Mouse (Mus musculus) neural tube, embryonic 10.5 days (tissue): ENCODE data around the gene Dync2h1.
"Not testable (repeated sequence)": the region's sequence is repeated elsewhere in the genome, so short reads cannot be mapped to it uniquely, and the experiment has no call there.

ENCODE experiments used
- DNase-seq: peaks from one replicate; pipeline ENCODE4 v3.0.0-alpha.2; 2017; ENCODE audit warnings: low spot score; ENCODE audit errors: extremely low spot score

Dync2h1 gene

DNA sequence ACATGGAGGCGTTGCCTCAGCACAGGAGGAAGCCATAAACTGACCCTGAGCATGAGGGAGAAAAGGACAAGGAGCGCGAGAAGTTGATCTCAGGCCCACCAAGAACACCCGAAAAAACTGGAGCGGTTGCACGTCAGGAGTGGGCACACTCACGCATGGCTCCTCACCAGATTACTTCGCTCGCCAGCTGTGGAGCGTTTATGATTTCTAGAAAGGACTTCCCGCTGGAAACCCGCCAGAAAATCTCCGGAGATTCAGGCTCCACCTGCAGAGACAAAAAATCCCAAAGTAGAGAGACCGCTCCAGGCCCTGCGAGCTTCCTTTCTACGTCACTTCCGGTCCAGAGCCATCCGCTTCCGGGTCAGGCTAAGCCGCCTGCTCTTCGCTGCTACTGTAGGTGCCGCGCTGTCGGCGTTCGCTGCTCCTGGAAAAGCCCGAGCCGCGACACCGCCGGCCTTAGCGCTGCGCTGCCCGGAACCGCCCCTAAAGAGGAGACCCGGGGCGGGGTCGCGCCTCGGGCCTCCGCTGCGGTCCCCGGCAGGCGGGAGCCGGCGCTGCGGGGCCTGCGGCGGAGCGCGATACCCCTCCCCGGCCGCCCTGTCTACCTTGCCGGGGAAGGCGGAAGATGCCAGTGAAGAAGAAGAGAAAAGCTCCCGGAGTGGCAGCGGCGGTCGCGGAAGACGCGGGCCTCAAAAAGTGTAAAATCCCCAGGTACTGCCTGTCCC lies at the start of gene Dync2h1, which contains the start of gene Dcun1d5:
Gene Dync2h1, minus strand, starts transcription at position 275 of the 725 bp plus-strand sequence.
Gene Dcun1d5, plus strand, starts transcription at position 349 of the 725 bp plus-strand sequence.
- peak; percentile 91 for DNase-seq

DNA sequence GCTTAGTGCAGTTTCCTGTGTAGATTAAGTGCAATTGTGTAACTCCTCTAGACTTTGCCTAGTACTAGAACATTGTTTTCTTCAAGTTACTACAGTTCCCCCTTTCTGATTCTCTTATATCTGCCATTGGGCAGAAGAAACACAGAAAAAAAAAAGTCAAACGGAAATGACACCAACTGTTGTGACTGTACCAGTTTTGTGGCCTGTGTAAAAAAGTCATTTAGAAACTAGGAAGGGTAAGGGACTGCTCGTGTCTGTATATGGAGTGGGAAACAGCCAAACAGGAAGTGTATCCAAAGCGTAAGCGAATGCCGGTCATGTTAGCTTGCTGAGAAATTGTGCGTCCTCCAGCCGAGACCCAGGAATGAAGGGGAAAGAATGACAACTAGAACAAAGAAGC lies 37.2 kb upstream of the Dync2h1 start:
- no peak for DNase-seq

DNA sequence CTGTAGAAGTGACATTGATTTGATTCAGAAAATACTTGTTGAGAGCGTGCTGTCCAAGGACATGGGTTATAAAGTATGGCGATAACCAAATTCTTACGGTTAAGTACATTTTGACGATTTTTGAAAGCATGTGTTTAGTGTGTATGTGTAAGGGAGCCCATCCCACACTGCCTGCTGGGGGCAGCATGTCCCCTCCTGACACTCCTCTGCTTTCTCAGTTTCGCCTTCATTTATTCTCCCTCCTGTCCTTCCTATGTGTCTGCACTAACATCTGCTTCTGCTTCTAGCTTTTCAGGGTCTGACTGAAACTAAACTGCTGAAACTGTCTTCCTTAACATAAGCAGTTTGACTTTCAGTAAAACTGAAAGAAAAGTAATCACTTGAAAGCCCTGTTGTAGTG lies 36.8 kb upstream of the Dync2h1 start:
- DNase-seq, result no peak

DNA sequence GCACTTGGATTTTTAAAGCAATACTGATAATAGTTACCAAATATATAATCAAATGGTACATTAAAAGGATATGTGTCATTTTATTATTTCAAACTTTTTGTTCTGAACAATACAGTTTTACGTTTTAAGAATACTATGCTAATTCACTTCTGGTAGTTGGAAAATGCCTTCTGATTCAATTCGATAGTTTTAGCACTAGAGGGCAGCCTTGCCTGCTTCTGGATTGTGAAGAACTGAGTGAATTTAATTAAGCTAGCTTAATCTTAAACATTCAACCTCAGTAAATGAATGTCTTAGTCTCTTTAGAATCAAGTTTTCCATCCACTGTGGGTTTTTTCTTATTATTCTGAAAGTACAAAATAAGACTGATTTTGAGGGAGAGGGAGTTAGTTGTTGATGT lies 32.0 kb upstream of the Dync2h1 start:
- no peak for DNase-seq

DNA sequence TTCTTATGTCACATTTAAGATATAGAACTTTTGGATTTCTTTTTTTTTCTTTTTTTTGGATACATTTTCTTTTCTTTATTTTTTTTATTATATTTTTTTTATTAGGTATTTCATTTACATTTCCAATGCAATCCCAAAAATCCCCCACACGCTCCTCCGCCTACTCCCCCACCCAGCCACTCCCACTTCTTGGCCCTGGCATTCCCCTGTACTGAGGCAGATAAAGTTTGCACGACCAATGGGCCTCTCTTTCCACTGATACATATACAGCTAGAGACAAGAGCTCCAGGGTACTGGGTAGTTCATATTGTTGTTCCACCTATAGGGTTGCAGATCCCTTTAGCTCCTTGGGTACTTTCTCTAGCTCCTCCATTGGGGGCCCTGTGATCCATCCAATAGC lies 6.4 kb upstream of the Dync2h1 start:
- not testable (repeated sequence) for DNase-seq

DNA sequence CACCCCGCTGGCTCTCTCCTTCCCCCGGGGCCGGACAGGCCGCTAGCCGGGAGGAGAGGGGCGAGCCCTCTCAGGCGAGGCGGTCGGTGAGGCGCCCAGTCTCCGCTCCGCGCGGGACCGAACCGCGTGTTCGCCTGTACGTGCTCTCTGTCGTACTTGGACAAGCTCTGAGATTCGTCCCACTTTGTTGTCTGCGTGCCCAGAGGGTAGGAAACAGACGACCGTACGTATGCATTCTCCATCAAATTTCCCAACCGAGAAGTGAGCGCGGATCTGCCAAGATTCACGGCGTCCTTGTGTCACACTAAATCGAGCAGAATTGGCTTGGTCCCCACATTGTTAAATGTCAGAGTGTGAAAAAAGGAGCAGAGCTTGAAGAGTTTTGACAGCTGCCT lies 648 bp upstream of the Dync2h1 start:
- no peak for DNase-seq

DNA sequence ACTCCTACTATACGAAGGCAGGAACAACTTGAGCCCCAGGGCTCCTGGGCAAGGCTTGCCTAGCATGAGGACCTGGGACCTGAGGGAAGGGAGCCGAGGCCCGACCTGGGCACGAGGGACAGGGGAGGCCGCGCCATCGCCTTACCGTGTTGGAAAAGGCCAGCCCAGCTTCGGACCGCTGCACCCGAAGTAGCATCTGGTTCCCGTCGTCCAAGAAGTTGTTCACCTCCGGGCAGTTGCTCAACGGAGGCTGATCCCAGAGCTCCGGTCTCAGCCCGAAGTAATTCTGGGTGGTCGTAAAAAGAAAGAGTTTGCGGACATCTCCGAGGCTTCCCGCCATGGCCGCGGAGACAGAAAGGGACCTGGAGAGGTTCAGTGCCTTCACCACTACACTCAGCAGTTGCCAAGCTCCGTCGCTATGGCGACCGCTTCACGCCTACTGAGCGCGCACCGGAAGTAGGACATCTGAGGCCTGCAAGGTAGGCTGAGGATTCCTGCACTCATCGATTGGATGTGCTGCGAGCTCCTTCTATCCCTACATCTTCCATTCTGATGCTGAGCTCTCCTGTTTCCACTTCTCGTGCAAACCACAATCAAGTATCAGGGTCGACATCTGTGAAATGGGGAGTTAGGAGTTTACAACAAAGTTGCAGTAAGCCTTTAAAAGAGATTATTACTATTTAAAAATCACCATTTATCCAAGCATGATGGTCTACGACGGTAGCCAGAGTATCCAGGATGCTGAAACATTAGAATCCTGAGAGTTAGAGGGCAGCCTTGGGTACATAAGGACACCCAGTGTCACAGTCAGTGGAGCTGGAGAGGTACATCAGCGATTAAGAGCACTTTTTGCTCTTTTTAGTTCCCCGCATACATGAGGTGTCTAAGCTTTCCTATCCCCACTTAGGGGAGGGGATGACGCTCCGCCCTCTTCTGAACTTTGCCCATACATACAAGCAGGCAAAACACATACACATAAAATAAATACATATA lies 7.3 kb downstream of the Dync2h1 start:
- peak; percentile 91 for DNase-seq

DNA sequence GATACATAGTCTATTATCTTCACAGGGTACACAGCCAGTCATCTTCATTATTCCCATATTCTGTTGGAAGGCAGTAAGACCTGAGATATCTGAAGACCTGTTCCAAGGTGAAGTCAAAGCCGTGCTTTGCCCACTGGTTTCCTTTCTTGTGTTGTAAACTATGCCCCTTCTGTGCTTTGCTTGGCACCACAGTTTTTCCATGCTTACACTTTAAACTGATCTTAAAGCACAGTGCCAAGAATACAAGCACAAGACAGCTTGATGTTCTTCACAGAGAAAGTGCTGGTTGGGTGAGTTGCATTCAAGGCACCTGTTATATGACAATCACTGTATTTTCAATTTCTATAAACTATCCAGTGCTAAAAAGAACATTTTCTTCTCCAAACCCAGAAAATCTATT lies 10.5 kb downstream of the Dync2h1 start:
- DNase-seq, result no peak

DNA sequence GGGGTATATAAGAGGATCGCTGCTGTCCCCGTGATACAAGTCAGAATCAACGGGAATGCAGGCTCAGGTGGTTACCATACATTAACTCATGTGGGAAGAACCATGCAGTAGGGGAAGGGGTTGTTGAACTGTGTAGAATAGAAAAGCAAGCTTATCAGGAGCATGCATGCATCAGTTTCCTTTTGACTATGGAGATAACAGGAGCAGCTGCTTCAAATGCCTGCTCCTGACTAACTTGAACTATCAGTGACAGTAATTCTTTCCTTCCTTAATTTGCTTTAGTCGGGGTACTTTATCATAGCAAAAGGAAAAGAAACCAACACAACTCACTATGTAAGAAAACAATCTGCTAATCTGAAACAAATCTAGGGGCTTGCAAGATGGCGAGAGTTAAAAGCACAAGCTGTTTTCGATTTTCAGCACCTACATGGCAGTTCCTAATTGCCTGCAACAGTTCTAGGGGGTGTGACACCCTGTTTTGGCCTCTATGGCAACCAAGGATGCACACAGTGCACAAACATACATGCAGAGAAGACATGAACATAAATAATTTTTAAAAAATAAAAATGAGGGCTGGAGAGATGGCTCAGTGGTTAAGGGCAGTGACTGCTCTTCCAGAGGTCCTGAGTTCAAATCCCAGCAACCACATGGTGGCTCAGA lies 16.8 kb downstream of the Dync2h1 start:
- DNase-seq, result no peak

DNA sequence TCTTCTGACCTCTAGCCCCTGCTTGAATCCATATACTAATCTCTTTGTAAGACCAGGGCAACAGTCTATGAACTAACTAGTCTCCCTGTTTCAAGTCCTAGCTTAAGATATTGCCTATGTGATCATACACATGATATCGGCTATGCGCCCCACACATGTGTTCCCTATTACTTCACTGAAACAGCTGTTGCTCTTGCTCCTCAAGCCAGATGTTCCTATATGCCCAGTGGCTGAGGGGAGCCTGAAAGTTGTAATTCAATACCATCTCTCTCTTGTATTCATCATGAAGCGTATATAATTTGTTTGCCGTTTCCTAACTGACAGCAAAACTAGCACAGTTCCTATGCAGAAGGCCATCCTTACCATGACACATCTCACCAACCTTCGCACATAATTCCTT lies 23.6 kb downstream of the Dync2h1 start:
- DNase-seq, result no peak

DNA sequence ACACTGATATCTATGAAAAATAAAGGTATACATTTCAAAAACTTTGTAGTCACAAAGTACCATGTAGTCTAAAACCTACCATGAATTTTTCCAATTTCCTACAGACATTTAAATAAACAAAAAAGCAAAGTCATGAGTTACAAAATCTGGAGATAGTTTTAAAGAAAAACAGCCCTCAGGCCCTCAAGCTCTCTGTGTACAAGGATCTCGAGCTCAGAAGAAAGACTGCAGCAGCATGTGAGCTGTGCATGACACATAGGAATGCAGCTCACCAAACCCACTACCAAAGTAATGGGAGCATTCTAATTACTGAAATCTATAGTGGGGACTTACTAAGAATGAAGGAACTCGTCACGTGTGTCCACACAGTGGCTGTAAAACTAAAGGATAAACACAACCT lies 24.5 kb downstream of the Dync2h1 start:
- DNase-seq, result no peak

DNA sequence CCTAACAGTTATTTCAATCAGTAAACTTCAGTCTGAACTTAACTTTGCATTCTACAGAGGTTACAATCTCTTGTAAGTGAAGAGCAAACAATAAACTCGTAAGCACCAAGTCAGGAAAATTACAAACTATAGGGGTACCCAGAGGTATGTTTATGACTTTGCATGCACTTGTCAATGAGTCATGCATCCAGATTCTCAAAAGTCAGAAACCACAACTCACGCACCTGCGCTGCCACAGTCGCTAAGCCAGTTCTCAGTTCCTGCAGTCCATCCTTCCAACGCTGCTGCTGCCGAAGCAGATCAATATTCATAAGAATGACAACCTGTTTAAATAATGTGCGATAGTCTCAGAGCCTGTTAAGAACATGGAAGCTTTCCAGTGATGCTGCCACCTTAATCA lies 25.6 kb downstream of the Dync2h1 start:
- no peak for DNase-seq

DNA sequence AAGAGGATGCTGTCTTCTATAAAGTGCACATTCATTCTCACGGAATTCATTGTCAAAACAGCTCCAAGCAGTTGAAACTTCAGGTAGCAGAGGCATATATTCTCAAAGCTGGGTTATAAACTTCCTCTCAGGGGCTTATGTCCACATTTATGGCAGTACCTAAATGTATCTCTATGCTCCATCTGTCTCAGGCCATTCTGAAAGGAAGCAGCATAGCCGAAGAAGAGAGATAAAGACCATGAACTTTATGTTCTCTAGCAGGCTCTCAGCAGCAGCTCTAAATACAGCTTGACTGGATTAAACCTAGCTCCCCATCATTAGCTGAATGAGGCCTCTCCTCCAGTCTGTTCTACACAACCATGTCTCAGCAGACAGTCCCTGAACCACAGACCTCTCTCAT lies 29.9 kb downstream of the Dync2h1 start:
- DNase-seq, result no peak

DNA sequence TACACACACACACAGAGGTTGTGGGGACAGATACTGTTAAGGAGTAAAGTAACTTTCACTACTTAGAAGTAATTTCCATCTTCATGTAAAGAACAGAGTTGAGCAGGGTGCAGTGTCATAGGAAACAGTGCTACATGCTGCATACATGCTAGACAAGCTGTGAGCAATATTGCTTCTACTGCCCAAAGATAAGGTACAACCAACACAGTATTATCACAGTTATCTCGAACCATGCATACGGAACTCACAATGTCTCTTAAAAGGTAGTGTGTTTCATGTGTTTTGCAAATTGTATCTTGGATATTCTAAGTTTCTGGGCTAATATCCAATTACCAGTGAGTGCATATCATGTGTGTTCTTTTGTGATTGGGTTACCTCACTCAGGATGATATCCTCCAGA lies 61.4 kb downstream of the Dync2h1 start:
- no peak for DNase-seq

DNA sequence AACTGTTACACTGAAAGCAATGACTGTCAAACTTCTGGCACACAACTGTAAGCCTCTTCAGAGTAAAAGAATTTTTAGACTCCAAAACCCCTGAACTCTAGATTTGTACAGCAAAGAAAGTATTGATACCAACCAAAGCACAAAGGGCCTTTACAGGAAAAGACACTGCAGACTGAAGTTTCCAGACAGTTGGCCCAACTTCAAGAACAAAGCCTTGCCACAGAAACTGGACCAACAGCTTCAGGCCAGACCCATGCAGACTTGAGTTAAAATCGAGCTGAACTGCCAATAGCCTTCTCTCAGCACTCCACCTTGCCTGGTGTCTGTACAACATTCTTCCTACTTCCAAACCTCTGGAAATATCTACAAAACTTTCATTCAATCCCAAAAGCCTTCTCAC lies 74.1 kb downstream of the Dync2h1 start:
- no peak for DNase-seq

DNA sequence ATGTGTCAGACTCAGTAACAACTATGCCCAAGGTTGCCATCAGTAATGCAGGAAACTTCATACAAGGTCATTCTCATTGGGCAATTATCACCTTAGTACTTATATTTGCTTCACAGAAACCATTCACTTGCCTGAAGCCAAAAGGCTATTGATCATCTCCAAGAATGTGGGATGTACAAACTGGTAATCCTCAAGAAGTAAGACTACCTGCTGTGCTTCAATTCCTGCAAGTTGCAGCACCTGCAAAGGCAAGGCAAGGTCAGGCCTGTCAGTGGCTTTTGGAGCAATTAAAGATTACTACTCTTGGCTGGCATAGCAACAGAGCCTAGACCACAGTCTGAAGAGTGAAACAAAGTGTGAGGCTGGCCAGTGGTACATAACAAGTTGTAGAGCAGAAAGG lies 82.9 kb downstream of the Dync2h1 start:
- no peak for DNase-seq

DNA sequence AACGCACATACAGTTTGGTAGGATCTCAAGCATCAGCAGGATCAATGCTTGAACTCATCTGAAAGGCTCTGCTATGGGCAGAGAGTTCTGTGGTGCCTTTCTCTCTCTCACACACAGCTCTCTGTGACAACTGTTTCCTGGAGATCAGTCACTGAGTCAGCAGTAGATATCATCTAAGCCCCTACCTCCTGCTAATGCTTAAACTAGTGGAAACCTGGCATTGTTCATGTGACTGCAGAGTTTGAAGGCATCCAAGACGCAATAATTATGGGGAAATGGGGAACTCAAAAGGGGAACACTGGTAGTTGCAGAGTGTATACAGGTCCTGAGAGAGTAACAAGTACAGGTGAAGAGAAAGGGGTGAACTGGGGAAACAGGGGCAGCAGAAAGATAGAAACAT lies 109.6 kb downstream of the Dync2h1 start:
- no peak for DNase-seq

DNA sequence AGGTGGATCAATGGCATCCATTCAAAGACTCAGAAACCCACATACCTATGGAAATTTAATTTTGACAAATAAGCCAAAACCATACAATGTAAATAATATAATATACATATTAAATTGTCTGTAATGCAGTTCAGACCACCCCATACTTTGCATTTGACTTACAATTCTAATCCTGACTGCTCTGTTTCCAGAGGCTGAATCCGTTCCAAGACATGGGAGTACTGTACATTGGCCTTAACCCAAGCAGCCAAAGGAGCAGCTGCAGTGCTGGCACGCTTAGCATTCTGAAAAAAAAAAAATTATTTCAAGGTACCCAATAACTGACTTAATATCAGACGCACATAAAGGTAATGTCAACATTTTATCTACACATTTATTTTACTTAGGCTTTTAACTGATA lies 113.4 kb downstream of the Dync2h1 start:
- no peak for DNase-seq

DNA sequence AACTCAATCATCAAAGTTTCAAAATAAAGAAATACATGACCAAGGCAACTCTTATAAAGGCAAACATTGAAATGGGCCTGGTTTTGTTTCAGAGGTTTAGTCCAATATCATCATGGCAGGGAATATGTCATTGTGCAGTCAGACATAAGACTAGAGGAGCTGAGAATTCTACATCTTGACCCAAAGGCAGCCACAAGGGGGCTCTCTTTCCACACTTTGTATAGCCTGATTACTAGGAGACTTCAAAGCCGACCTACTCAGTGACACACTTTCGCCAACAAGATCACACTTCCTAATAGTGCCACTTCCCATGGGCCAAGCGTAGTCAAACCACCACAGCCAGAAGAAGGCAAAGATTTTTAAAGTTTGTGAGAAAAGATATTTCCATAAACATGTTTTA lies 133.7 kb downstream of the Dync2h1 start:
- peak; percentile 18 for DNase-seq

DNA sequence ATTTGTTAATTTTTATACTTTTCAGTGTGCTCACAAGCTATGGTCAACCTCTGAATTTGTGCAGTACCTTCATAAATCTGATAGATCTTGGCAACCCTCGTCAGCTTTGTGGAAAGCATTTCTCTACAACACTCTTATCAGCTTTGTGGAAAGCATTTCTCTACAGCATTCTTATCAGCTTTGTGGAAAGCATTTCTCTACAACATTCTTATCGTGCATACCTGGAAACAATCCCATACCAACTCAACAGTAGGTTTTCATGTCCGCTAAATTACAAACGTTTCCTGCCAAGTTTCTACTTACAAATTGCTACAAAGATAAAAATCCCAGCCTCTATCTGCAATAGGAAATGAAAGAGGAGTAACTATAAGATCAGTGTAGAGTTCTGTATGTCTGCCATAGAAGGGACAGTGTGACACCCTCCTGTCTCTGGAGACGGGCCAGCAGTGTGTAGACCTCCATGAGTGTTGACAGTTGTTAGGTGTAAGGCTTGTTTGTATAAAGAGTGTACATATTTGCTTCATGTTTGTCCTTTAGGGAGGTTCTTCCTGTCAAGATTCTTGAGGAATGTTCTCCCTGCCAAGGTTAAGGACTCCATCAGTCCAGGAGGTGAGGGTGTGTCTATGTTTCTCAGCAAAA lies 141.5 kb downstream of the Dync2h1 start:
- no peak for DNase-seq

DNA sequence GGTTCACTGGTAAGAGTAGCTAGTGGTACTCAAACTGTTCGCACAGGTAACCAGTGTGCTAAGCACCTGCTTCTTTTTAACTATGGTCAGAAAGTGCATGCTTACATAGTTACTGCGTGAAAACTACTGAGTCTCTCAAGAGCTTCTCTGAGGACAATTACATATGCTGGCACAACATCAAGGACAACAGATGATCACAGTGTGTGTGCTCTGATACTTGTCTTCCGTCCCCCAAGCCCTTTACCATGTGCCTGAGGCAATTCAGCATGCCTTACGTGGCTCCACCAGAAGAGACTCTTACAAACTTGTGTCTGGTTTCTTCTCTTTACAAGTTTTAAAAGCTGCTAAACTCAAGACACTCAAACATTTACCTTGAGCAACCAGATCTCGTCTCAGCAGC lies 143.0 kb downstream of the Dync2h1 start:
- DNase-seq, result no peak
